Mouse (Mus musculus): ENCODE measurements at regions not wholly inside any gene's neighbourhood (a gene's known extent, or its start where the extent isn't known, plus 50 kb on each side); places are given as distances from the start of the nearest gene placed in this dataset.

GRCm38 (mm10) chr17:82731561-82731960 is 483.5 kb upstream of the Pkdcc start:
- DNase-seq (no peak), ATAC-seq (ENCODE audit: low read depth) (no peak)
- no peak overlapping the region for H3K4me3 ChIP-seq (replicated peaks)
- H3K27ac ChIP-seq = no peak overlapping the region
- H3K9me3 ChIP-seq (replicated peaks) = no peaks in the 10 kb centered on the region
- H3K9ac ChIP-seq = no peak overlapping the region
- H3K27me3 ChIP-seq = no peaks in the 10 kb centered on the region
- whole genome bisulfite sequencing (ENCODE audit: insufficient replicate concordance) = 66% methylated on average over 4 of the region's 4 CpGs
- H3K36me3 ChIP-seq = no peaks in the 10 kb centered on the region
- H3K4me2 ChIP-seq = no peak overlapping the region
- H3K4me1 ChIP-seq (replicated peaks) = no peaks in the 10 kb centered on the region

- no peaks in the 10 kb centered on the region for H3K27me3 ChIP-seq
- H3K4me1 ChIP-seq (replicated peaks) = no peaks in the 10 kb centered on the region
- 71% methylated on average over 1 of the region's 1 CpGs for WGBS (ENCODE audit: insufficient replicate concordance)
- no peak overlapping the region for H3K27ac ChIP-seq
- H3K4me3 ChIP-seq (replicated peaks) = no peak overlapping the region
- no peak overlapping the region for H3K4me2 ChIP-seq
- H3K9me3 ChIP-seq (replicated peaks) = no peaks in the 10 kb centered on the region
- H3K9ac ChIP-seq = no peak overlapping the region
- no peak for DNase-seq
- no peaks in the 10 kb centered on the region for H3K36me3 ChIP-seq
- no peak for ATAC-seq (ENCODE audit: low read depth)
Observed at GRCm38 (mm10) chr17:82742445-82742844, 472.6 kb upstream of the Pkdcc start.

GRCm38 (mm10) chr17:82757400-82757799 is 457.7 kb upstream of the Pkdcc start:
- DNase-seq (no peak), ATAC-seq (ENCODE audit: low read depth) (no peak)
- Histone ChIP-seq H3K4me3 (replicated peaks) (no peak overlapping the region), H3K36me3 (no peaks in the 10 kb centered on the region), H3K27ac (no peak overlapping the region), H3K4me2 (no peak overlapping the region), H3K4me1 (replicated peaks) (no peaks in the 10 kb centered on the region), H3K27me3 (no peaks in the 10 kb centered on the region), H3K9me3 (replicated peaks) (no peaks in the 10 kb centered on the region), H3K9ac (no peak overlapping the region)
- 60% methylated on average over 3 of the region's 3 CpGs for WGBS (ENCODE audit: insufficient replicate concordance)

GRCm38 (mm10) chr17:82779096-82779495 is 436.0 kb upstream of the Pkdcc start:
- no peak overlapping the region for H3K9ac ChIP-seq
- H3K36me3 ChIP-seq = no peaks in the 10 kb centered on the region
- H3K4me2 ChIP-seq = no peak overlapping the region
- no peak overlapping the region for H3K4me3 ChIP-seq (replicated peaks)
- 36% methylated on average over 2 of the region's 2 CpGs for WGBS (ENCODE audit: insufficient replicate concordance)
- H3K9me3 ChIP-seq (replicated peaks) = no peaks in the 10 kb centered on the region
- H3K27ac ChIP-seq = no peak overlapping the region
- no peaks in the 10 kb centered on the region for H3K4me1 ChIP-seq (replicated peaks)
- no peak for ATAC-seq (ENCODE audit: low read depth)
- no peaks in the 10 kb centered on the region for H3K27me3 ChIP-seq
- no peak for DNase-seq

- no peak for DNase-seq
- Histone ChIP-seq H3K27ac (no peak overlapping the region), H3K4me2 (no peak overlapping the region), H3K9ac (no peak overlapping the region), H3K27me3 (no peaks in the 10 kb centered on the region), H3K4me1 (replicated peaks) (no peaks in the 10 kb centered on the region), H3K36me3 (no peaks in the 10 kb centered on the region), H3K4me3 (replicated peaks) (no peak overlapping the region), H3K9me3 (replicated peaks) (no peaks in the 10 kb centered on the region; the same call in 1 of the 2 replicates)
- 32% methylated on average over 3 of the region's 3 CpGs for WGBS (ENCODE audit: insufficient replicate concordance)
- no peak for ATAC-seq (ENCODE audit: low read depth)
Observed at GRCm38 (mm10) chr17:82822129-82822528, 393.0 kb upstream of the Pkdcc start.

- WGBS (ENCODE audit: insufficient replicate concordance) = 31% methylated on average over 7 of the region's 7 CpGs
- H3K9me3 ChIP-seq (replicated peaks) = no peaks in the 10 kb centered on the region; the same call in 1 of the 2 replicates
- no peak overlapping the region for H3K4me3 ChIP-seq (replicated peaks)
Observed at GRCm38 (mm10) chr17:82824057-82824456, 391.0 kb upstream of the Pkdcc start.

GRCm38 (mm10) chr17:82824619-82825018 is 390.5 kb upstream of the Pkdcc start:
- Histone ChIP-seq H3K9ac (no peak overlapping the region), H3K9me3 (replicated peaks) (no peaks in the 10 kb centered on the region; the same call in 1 of the 2 replicates), H3K4me2 (no peak overlapping the region), H3K36me3 (no peaks in the 10 kb centered on the region), H3K27me3 (no peaks in the 10 kb centered on the region), H3K4me3 (replicated peaks) (no peak overlapping the region), H3K27ac (no peak overlapping the region), H3K4me1 (replicated peaks) (no peaks in the 10 kb centered on the region)
- ATAC-seq (ENCODE audit: low read depth) (no peak), DNase-seq (no peak)
- WGBS (ENCODE audit: insufficient replicate concordance) = 68% methylated on average over 6 of the region's 6 CpGs

More at GRCm38 (mm10) chr17:82824057-82824456, 391.0 kb upstream of the Pkdcc start:
- Histone ChIP-seq H3K4me2 (no peak overlapping the region), H3K36me3 (no peaks in the 10 kb centered on the region), H3K27me3 (no peaks in the 10 kb centered on the region), H3K9ac (no peak overlapping the region), H3K27ac (no peak overlapping the region), H3K4me1 (replicated peaks) (no peaks in the 10 kb centered on the region)
- no peak for ATAC-seq (ENCODE audit: low read depth)
- no peak for DNase-seq

- ATAC-seq (ENCODE audit: low read depth) = no peak
- no peak for DNase-seq
- no peak overlapping the region for H3K27ac ChIP-seq
Observed at GRCm38 (mm10) chr17:82827170-82827569, 387.9 kb upstream of the Pkdcc start.

GRCm38 (mm10) chr17:82827841-82828240 is 387.3 kb upstream of the Pkdcc start:
- H3K4me3 ChIP-seq (replicated peaks) = no peak overlapping the region
- H3K36me3 ChIP-seq = no peaks in the 10 kb centered on the region
- H3K27ac ChIP-seq = no peak overlapping the region
- no peaks in the 10 kb centered on the region for H3K4me1 ChIP-seq (replicated peaks)
- ATAC-seq (ENCODE audit: low read depth) (no peak), DNase-seq (no peak)
- H3K9ac ChIP-seq = no peak overlapping the region
- no peaks in the 10 kb centered on the region for H3K9me3 ChIP-seq (replicated peaks)
- 79% methylated on average over 8 of the region's 8 CpGs for WGBS (ENCODE audit: insufficient replicate concordance)
- H3K4me2 ChIP-seq = no peak overlapping the region
- no peaks in the 10 kb centered on the region for H3K27me3 ChIP-seq

More at GRCm38 (mm10) chr17:82827170-82827569, 387.9 kb upstream of the Pkdcc start:
- H3K9me3 ChIP-seq (replicated peaks) = no peaks in the 10 kb centered on the region
- no peaks in the 10 kb centered on the region for H3K36me3 ChIP-seq
- no peak overlapping the region for H3K4me3 ChIP-seq (replicated peaks)
- H3K4me2 ChIP-seq = no peak overlapping the region
- no peak overlapping the region for H3K9ac ChIP-seq
- no peaks in the 10 kb centered on the region for H3K27me3 ChIP-seq
- H3K4me1 ChIP-seq (replicated peaks) = no peaks in the 10 kb centered on the region

- no peaks in the 10 kb centered on the region for H3K4me1 ChIP-seq (replicated peaks)
Observed at GRCm38 (mm10) chr17:82828434-82828997, 386.6 kb upstream of the Pkdcc start.

GRCm38 (mm10) chr17:82829415-82829814 is 385.7 kb upstream of the Pkdcc start:
- WGBS (ENCODE audit: insufficient replicate concordance) = 73% methylated on average over 2 of the region's 2 CpGs
- no peaks in the 10 kb centered on the region for H3K9me3 ChIP-seq (replicated peaks)
- no peaks in the 10 kb centered on the region for H3K4me1 ChIP-seq (replicated peaks)
- no peaks in the 10 kb centered on the region for H3K27me3 ChIP-seq
- H3K27ac ChIP-seq = no peak overlapping the region
- no peak overlapping the region for H3K4me2 ChIP-seq
- ATAC-seq (ENCODE audit: low read depth) = no peak
- H3K4me3 ChIP-seq (replicated peaks) = no peak overlapping the region
- H3K36me3 ChIP-seq = no peaks in the 10 kb centered on the region
- no peak overlapping the region for H3K9ac ChIP-seq
- DNase-seq = no peak

More at GRCm38 (mm10) chr17:82828434-82828997, 386.6 kb upstream of the Pkdcc start:
- no peak overlapping the region for H3K4me3 ChIP-seq (replicated peaks)
- no peak overlapping the region for H3K4me2 ChIP-seq
- no peaks in the 10 kb centered on the region for H3K27me3 ChIP-seq
- H3K27ac ChIP-seq = no peak overlapping the region
- H3K9me3 ChIP-seq (replicated peaks) = no peaks in the 10 kb centered on the region
- 70% methylated on average over 5 of the region's 5 CpGs for WGBS (ENCODE audit: insufficient replicate concordance)
- DNase-seq = no peak
- no peak overlapping the region for H3K9ac ChIP-seq
- H3K36me3 ChIP-seq = no peaks in the 10 kb centered on the region
- no peak for ATAC-seq (ENCODE audit: low read depth)

GRCm38 (mm10) chr17:82834177-82834576 is 380.9 kb upstream of the Pkdcc start:
- no peaks in the 10 kb centered on the region for H3K27me3 ChIP-seq
- no peaks in the 10 kb centered on the region for H3K9me3 ChIP-seq (replicated peaks)
- ATAC-seq (ENCODE audit: low read depth) = no peak
- WGBS (ENCODE audit: insufficient replicate concordance) = 50% methylated on average over 3 of the region's 3 CpGs
- DNase-seq = no peak
- H3K4me2 ChIP-seq = no peak overlapping the region
- no peaks in the 10 kb centered on the region for H3K36me3 ChIP-seq
- no peak overlapping the region for H3K4me3 ChIP-seq (replicated peaks)
- H3K9ac ChIP-seq = no peak overlapping the region
- no peak overlapping the region for H3K27ac ChIP-seq
- no peaks in the 10 kb centered on the region for H3K4me1 ChIP-seq (replicated peaks)

All from liver, embryonic 13.5 days (tissue).